Comparison of ENCODE assay signal across 14 mouse cellular contexts in the genomic region with DNA sequence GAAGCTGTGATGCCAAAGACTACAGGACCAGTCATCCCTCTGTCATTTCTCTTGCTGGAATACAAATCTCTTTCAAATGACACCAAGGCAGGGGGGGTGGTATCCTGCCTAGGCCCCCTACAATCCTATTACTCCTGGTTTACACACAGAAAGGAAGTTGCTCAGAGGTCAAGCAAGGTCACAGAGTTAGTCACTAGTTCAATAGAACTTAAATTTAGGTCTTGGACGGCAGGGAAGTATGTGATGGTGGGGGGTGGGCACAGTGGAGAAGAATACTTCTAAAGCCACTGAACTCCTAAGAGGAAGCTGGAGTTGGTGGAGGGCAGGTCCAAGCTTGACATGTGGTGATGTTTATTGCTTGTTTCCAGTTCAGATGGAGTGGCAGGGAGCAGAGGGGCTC.
DNase-seq lines count a peak whose midpoint lies in the region; ATAC-seq and TF ChIP-seq lines count a peak whose summit lies in the region.
"Had no signal": no experiment of that assay in that cellular context is flagged by ENCODE, and none has a peak within 500 bp of the region (broad histone marks: within the 10 kb centered on the region; RNA-seq: fewer than 3 reads in every experiment).

No protein-coding gene starts in this region.

- no peaks in the 10 kb centered on the region for H3K79me2 ChIP-seq in heart, adult 2 months (replicated peaks; ENCODE audit: control insufficient read depth, insufficient read depth, low read length)

- peak; percentile 59; the same call in 1 of the 2 replicates for ATAC-seq in lung, embryonic 16.5 days (ENCODE audit: low read depth)
- no peak for ATAC-seq in limb, embryonic 12.5 days (ENCODE audit: insufficient number of reproducible peaks, insufficient read depth, low FRiP score, low TSS enrichment, low read depth)

- H3K36me3 ChIP-seq in heart, adult 2 months (ENCODE audit: control insufficient read depth, insufficient read depth, low read length): no peaks in the 10 kb centered on the region
- no peaks in the 10 kb centered on the region for H3K36me3 ChIP-seq in lung, embryonic 16.5 days (ENCODE audit: control insufficient read depth, insufficient read depth, low read length)
- H3K36me3 ChIP-seq in limb, embryonic 12.5 days: no peaks in the 10 kb centered on the region
- H3K36me3 ChIP-seq: heart, embryonic 12.5 days had no signal

- TF ChIP-seq CTCF in heart, adult 2 months (IDR thresholded peaks at IDR 0.05): no peak

- no peak for TF ChIP-seq EP300 in heart, adult 2 months (IDR thresholded peaks at IDR 0.05; ENCODE audit: insufficient read depth, low read depth, low read length)

- no peak overlapping the region for H3K4me2 ChIP-seq in lung, embryonic 16.5 days (ENCODE audit: low read depth, low read length)
- no peak overlapping the region for H3K4me2 ChIP-seq in limb, embryonic 12.5 days
- H3K4me2 ChIP-seq: heart, embryonic 12.5 days had no signal

- no peaks in the 10 kb centered on the region for H3K9me3 ChIP-seq in lung, embryonic 16.5 days (ENCODE audit: control insufficient read depth, low read length)
- no peaks in the 10 kb centered on the region for H3K9me3 ChIP-seq in limb, embryonic 12.5 days
- H3K9me3 ChIP-seq: heart, embryonic 12.5 days had no signal

- intact Hi-C loops in heart, adult 2 months (cut with DNase I): no loop called here
- intact Hi-C loops in left cerebral cortex, postnatal 14 days (cut with DNase I): no loop called here

- no peak overlapping the region for H3K4me3 ChIP-seq in heart, adult 2 months
- H3K4me3 ChIP-seq in lung, embryonic 16.5 days (ENCODE audit: low read length): no peak overlapping the region
- H3K4me3 ChIP-seq in limb, embryonic 12.5 days (replicated peaks): no peak overlapping the region
- H3K4me3 ChIP-seq: heart, embryonic 12.5 days; myocyte had no signal

- peak overlapping the region; percentile 29 for H3K27ac ChIP-seq in heart, adult 2 months
- peak overlapping the region; percentile 38; the same call in 1 of the 2 replicates for H3K27ac ChIP-seq in lung, embryonic 16.5 days (ENCODE audit: low read length)
- H3K27ac ChIP-seq in limb, embryonic 12.5 days: 0 out of 2 replicates have a peak overlapping the region, but pooled peaks have one; percentile 60
- H3K27ac ChIP-seq: liver, embryonic 14.5 days had no signal

- TF ChIP-seq POLR2A in heart, adult 2 months (IDR thresholded peaks at IDR 0.05; ENCODE audit: insufficient read depth, low read depth, low read length): no peak

- peaks cover 5% of the 10 kb centered on the region for H3K4me1 ChIP-seq in heart, adult 2 months (ENCODE audit: control insufficient read depth, insufficient read depth, low read length)
- peaks cover 3% of the 10 kb centered on the region for H3K4me1 ChIP-seq in lung, embryonic 16.5 days (replicated peaks; ENCODE audit: control insufficient read depth, insufficient read depth, low read length)
- peaks cover 21% of the 10 kb centered on the region for H3K4me1 ChIP-seq in limb, embryonic 12.5 days (replicated peaks)

- DNase-seq in heart, adult 2 months: no peak
- DNase-seq in heart, postnatal 4 days: no peak
- DNase-seq in lung, postnatal 4 days: no peak
- DNase-seq in embryo, embryonic 10 days (ENCODE audit: low spot score): peak; percentile 71
- no peak for DNase-seq in layer of hippocampus, adult 18-20 months (ENCODE audit: low spot score in 2 of 2)
- no peak for DNase-seq in left cerebral cortex, postnatal 14 days (ENCODE audit: low spot score in 2 of 2)
- DNase-seq: cerebellum, postnatal 36 days; layer of hippocampus, postnatal 36 days; thymus, postnatal 36 days had no signal

- WGBS in heart, adult 2 months: 10% methylated on average over 1 of the region's 1 CpGs
- 25% methylated on average over 1 of the region's 1 CpGs for WGBS in lung, embryonic 16.5 days
- WGBS in limb, embryonic 12.5 days: 3% methylated on average over 1 of the region's 1 CpGs

- no peak overlapping the region for H3K9ac ChIP-seq in heart, adult 2 months (ENCODE audit: low read depth, low read length)
- no peak overlapping the region for H3K9ac ChIP-seq in lung, embryonic 16.5 days (ENCODE audit: low read length)
- no peak overlapping the region for H3K9ac ChIP-seq in limb, embryonic 12.5 days (replicated peaks)
- H3K9ac ChIP-seq: heart, embryonic 12.5 days; liver, embryonic 14.5 days had no signal

- no peaks in the 10 kb centered on the region for H3K27me3 ChIP-seq in heart, adult 2 months (ENCODE audit: control insufficient read depth, insufficient read depth, low read length)
- H3K27me3 ChIP-seq in lung, embryonic 16.5 days (ENCODE audit: control insufficient read depth, insufficient read depth, low read depth, low read length): no peaks in the 10 kb centered on the region
- H3K27me3 ChIP-seq in limb, embryonic 12.5 days: no peaks in the 10 kb centered on the region
